Mouse (Mus musculus) macrophage (primary cell): ENCODE measurements around the gene Pigk. TPM values are rescaled to one million over a fixed set of nuclear protein-coding genes. Genes with fewer than 3 reads are reported as not detected.

Source experiments
- H3K27ac ChIP-seq: fragments of 350-480 bp; formaldehyde crosslinking; 2 replicates; pipeline ENCODE4 v1.9.0; 2021
- H3K36me3 ChIP-seq: fragments of 350-480 bp; formaldehyde crosslinking; 2 replicates; pipeline ENCODE4 v1.9.0; 2021; ENCODE audit errors: inconsistent target
- H3K4me3 ChIP-seq: fragments of 350-480 bp; formaldehyde crosslinking; 2 replicates; pipeline ENCODE4 v1.9.0; 2021; ENCODE audit errors: inconsistent target
- H3K79me2 ChIP-seq: fragments of 350-480 bp; formaldehyde crosslinking; 2 replicates; pipeline ENCODE4 v1.9.0; 2021; ENCODE audit errors: inconsistent target
- WGBS: methylation state at CpG from one replicate; pipeline ENCODE4 v1.1.7; 2026; ENCODE audit warnings: inconsistent platforms; ENCODE audit not compliant: missing documents; 5-methylcytosine and 5-hydroxymethylcytosine counted together
- polyA plus RNA-seq: library from polyadenylated mRNA; stranded (reverse); fragments of 250-400 nt; gene quantifications from 3 replicates; pipeline ENCODE4 v1.2.4, GENCODE M21; 2018; ENCODE audit warnings: inconsistent platforms

The Pigk gene
- polyA plus RNA-seq, 1 experiment from 2014 or later: 35.7 TPM

- under 1% methylated on average over 17 of the region's 17 CpGs for WGBS
- Histone ChIP-seq H3K79me2 (no peaks in the 10 kb centered on the region), H3K36me3 (no peaks in the 10 kb centered on the region), H3K4me3 (no peak within 1 kb of the TSS), H3K27ac (no peak within 1 kb of the TSS)
Measured at GRCm38 (mm10) chr3:152981988-152982387, 268.1 kb downstream of the Pigk start, which contains the start of gene St6galnac5. Gene St6galnac5, minus strand, starts transcription at chr3:152982246.

DNA sequence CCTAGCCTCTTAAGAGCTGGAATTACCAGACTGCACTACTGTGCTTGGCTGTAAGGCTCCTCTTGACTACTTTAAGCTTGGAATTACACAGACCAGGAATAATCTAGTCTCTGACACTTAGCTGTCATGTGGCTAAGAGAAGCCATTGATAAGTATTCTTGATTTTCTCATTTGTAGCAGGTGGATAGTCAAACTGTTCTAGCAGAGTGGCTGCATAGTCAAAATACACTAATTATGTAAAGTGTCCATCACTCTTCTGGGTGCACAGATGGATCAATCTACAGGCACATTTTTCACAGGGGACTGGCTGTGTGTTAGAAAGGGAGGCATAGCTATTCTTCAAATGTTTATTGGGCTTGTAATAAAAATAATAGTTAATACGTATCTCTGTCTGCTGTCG, 276.9 kb downstream of the Pigk start:
- 93% methylated on average over 2 of the region's 2 CpGs for WGBS
- Histone ChIP-seq H3K4me3 (no peak overlapping the region), H3K79me2 (no peaks in the 10 kb centered on the region), H3K27ac (no peak overlapping the region), H3K36me3 (no peaks in the 10 kb centered on the region)

- Histone ChIP-seq H3K27ac (no peak overlapping the region), H3K4me3 (no peak overlapping the region), H3K79me2 (no peaks in the 10 kb centered on the region), H3K36me3 (no peaks in the 10 kb centered on the region)
- 86% methylated on average over 5 of the region's 5 CpGs for WGBS
Measured at GRCm38 (mm10) chr3:152993608-152994007, 279.7 kb downstream of the Pigk start.

GRCm38 (mm10) chr3:152998106-152998505, 284.2 kb downstream of the Pigk start:
- WGBS: 71% methylated on average over 5 of the region's 5 CpGs
- Histone ChIP-seq H3K27ac (no peak overlapping the region), H3K79me2 (no peaks in the 10 kb centered on the region), H3K4me3 (no peak overlapping the region), H3K36me3 (no peaks in the 10 kb centered on the region)

GRCm38 (mm10) chr3:152998901-152999300, 285.0 kb downstream of the Pigk start:
- Histone ChIP-seq H3K4me3 (no peak overlapping the region), H3K36me3 (no peaks in the 10 kb centered on the region), H3K27ac (no peak overlapping the region), H3K79me2 (no peaks in the 10 kb centered on the region)
- WGBS: 89% methylated on average over 5 of the region's 5 CpGs

GRCm38 (mm10) chr3:153006893-153007292, 293.0 kb downstream of the Pigk start:
- Histone ChIP-seq H3K27ac (no peak overlapping the region), H3K79me2 (no peaks in the 10 kb centered on the region), H3K4me3 (no peak overlapping the region), H3K36me3 (no peaks in the 10 kb centered on the region)
- WGBS: 89% methylated on average over 6 of the region's 6 CpGs

GRCm38 (mm10) chr3:153016355-153016754, 302.5 kb downstream of the Pigk start:
- WGBS: 21% methylated on average over 8 of the region's 8 CpGs
- no peaks in the 10 kb centered on the region for H3K79me2 ChIP-seq
- no peak overlapping the region for H3K27ac ChIP-seq
- H3K4me3 ChIP-seq: no peak overlapping the region
- H3K36me3 ChIP-seq: no peaks in the 10 kb centered on the region

DNA sequence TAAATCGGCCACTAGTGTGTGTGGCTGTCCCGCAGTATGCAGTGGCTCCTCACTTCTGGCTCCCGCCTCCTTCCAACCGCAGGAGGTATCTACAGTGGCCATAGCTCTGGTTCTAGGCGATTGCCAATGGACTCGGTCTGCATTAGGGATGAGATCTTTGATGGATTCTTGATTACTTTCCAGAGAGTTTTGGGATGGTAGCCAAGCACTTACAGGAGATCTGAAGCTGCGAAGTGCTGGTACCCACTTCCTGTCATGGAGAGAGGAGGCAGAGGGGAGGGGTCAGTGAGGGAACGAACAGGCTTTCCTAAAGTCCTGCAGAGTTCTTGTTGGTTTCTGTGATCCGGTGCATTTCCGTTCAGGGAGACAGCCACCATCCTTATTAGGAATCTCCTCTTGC, 304.2 kb downstream of the Pigk start:
- 63% methylated on average over 10 of the region's 10 CpGs for WGBS
- no peaks in the 10 kb centered on the region for H3K79me2 ChIP-seq
- no peaks in the 10 kb centered on the region for H3K36me3 ChIP-seq
- no peak overlapping the region for H3K27ac ChIP-seq
- no peak overlapping the region for H3K4me3 ChIP-seq

DNA sequence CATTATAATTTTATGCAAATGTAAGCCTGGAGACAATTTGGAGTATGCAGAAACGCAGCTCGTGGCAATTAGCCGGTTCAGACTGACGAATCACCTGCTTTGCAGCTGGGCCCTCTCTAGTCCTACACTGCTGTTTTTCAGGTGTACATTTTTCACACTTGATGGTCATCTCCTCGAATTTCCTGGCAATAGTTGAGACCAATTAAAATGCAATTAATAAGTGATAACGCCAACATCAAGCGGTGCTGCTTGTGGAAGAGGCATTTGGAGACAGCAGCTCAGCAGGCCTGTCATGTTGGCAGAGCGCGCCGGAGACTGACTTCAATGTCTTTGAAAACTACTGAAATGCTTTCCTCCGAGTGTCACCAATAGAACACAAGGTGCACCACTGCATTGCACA, 310.1 kb downstream of the Pigk start:
- no peak overlapping the region for H3K4me3 ChIP-seq
- WGBS: 92% methylated on average over 11 of the region's 11 CpGs
- no peaks in the 10 kb centered on the region for H3K36me3 ChIP-seq
- no peaks in the 10 kb centered on the region for H3K79me2 ChIP-seq
- no peak overlapping the region for H3K27ac ChIP-seq

Other genes starting within 250 kb of the Pigk start
- gene Ak5, start 45.7 kb upstream of the Pigk start, polyA plus RNA-seq: 0.07 TPM in 1 of 3 replicates, not detected in the others